Mouse (Mus musculus) bone marrow, adult 2 months (tissue): ENCODE measurements around the gene Golga2.

Experiments
- CTCF ChIP-seq: fragments of 200-500 bp; IDR thresholded peaks from 2 replicates; pipeline ENCODE4 v1.5.1; 2011; ENCODE audit warnings: low read length, control low read depth; ENCODE audit not compliant: control insufficient read depth, insufficient read depth
- POLR2A ChIP-seq: fragments of 200-500 bp; IDR thresholded peaks from 2 replicates; pipeline ENCODE4 v1.6.1; 2011; ENCODE audit warnings: low read depth, mild to moderate bottlenecking, control low read depth, low read length, borderline replicate concordance; ENCODE audit not compliant: control insufficient read depth

DNA sequence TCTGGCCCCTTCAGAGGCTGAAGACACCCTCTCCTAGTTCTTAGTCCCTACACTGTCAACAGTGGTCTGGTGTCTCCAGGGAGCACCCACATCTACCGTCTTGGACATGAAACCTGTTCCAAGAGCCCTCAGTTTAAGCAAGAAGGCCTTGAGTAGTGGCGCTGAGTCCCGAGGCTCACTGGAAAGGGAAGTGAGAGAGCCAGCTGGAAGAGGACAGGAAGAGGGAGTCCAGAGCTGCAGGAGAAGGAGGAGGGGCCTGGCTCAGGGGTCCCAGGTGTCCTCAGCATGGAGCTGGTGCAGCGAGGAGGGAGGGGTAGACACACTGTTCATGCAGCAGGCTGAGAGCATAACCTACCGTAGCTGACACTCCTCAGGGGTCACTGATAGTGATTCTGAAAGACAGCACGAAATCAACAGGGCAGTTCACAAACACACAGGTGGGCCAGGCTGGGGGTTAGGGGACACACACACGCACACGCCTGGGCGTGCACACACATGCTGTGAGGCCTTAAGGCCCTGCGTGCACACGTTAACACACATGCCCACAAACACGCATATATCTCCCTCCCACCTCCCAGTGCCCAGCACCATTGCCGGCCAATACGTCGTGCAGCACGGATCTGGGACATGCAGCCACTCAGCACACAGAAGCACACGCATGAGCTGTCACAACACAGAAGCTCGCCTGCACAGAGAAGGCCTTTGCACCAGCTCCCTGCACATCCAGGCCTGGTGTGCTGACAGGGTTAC, 23.1 kb downstream of the Golga2 start:
- TF ChIP-seq POLR2A (no peak), CTCF (no peak)
